Mouse (Mus musculus): ENCODE results near the gene Hrh1.

- no peak for TF ChIP-seq CTCF (IDR thresholded peaks at IDR 0.05; ENCODE audit: control insufficient read depth, insufficient read depth, insufficient read length)
- TF ChIP-seq MYOG (IDR thresholded peaks at IDR 0.05; ENCODE audit: control insufficient read depth, extremely low read depth, insufficient read length): no peak
- no peak for TF ChIP-seq MAX (IDR thresholded peaks at IDR 0.05)
- no peak for TF ChIP-seq USF1 (IDR thresholded peaks at IDR 0.05; ENCODE audit: low read depth)
- no peak for TF ChIP-seq MYOD1 (IDR thresholded peaks at IDR 0.05; ENCODE audit: control insufficient read depth, insufficient read length, low read depth)
- TF ChIP-seq CEBPB (IDR thresholded peaks at IDR 0.05; ENCODE audit: low read depth): no peak
These were observed 33.0 kb upstream of the Hrh1 start for GRCm38 (mm10) chr6:114364734-114365133.

All from C2C12 (cell line).